Mouse (Mus musculus) bone marrow, adult 2 months (tissue): Measurements from ENCODE around the gene Pecam1. TPM values are rescaled to one million over a fixed set of nuclear protein-coding genes. Genes with fewer than 3 reads are reported as not detected.
A peak's percentile ranks its signal among the peaks of the same experiment; 100 is the strongest.
"Not testable (repeated sequence)": the region's sequence is repeated elsewhere in the genome, so short reads cannot be mapped to it uniquely, and the experiment has no call there.

ENCODE experiments used
- H3K27ac ChIP-seq: fragments of 200-500 bp; 2 replicates; pipeline ENCODE4 v1.5.1; 2012; ENCODE audit warnings: low read depth, mild to moderate bottlenecking, control low read depth, inconsistent platforms, low read length; ENCODE audit not compliant: control insufficient read depth, poor library complexity, insufficient read depth
- H3K4me1 ChIP-seq: fragments of 200-500 bp; 2 replicates; pipeline ENCODE4 v1.6.1; 2011; ENCODE audit warnings: low read length; ENCODE audit not compliant: control insufficient read depth, insufficient read depth
- H3K4me3 ChIP-seq: fragments of 200-500 bp; replicated peaks from 2 replicates; pipeline ENCODE3; 2011; ENCODE audit warnings: mild to moderate bottlenecking, low read depth, low read length, control low read depth; ENCODE audit not compliant: control insufficient read depth
- CTCF ChIP-seq: fragments of 200-500 bp; IDR thresholded peaks from 2 replicates; pipeline ENCODE4 v1.5.1; 2011; ENCODE audit warnings: low read length, control low read depth; ENCODE audit not compliant: control insufficient read depth, insufficient read depth
- POLR2A ChIP-seq: fragments of 200-500 bp; IDR thresholded peaks from 2 replicates; pipeline ENCODE4 v1.6.1; 2011; ENCODE audit warnings: low read depth, mild to moderate bottlenecking, control low read depth, low read length, borderline replicate concordance; ENCODE audit not compliant: control insufficient read depth
- WGBS: fragments of 180-500 bp; shearing (Covaris S2); methylation state at CpG from one replicate; pipeline ENCODE4 v1.1.7; 2018; 5-methylcytosine and 5-hydroxymethylcytosine counted together
- polyA plus RNA-seq: library from polyadenylated mRNA; stranded (reverse); fragments of >200 nt; gene quantifications from 2 replicates; pipeline ENCODE4 v1.2.4, GENCODE M21; 2011; ENCODE audit warnings: low replicate concordance; ENCODE audit not compliant: missing spikeins, insufficient read depth, insufficient read length

Gene Pecam1
- polyA plus RNA-seq, 1 experiment, result 33.5 TPM

GRCm38 (mm10) chr11:106622056-106622455, 128.4 kb downstream of the Pecam1 start:
- H3K27ac ChIP-seq, result peak overlapping the region; percentile 2; the same call in 1 of the 2 replicates
- H3K4me3 ChIP-seq, result no peak overlapping the region
- no peak for TF ChIP-seq CTCF
- no peak for TF ChIP-seq POLR2A
- H3K4me1 ChIP-seq, result peaks cover 14% of the 10 kb centered on the region
- 8% methylated on average over 8 of the region's 8 CpGs for WGBS

- peaks cover 12% of the 10 kb centered on the region for H3K4me1 ChIP-seq
- 53% methylated on average over 4 of the region's 4 CpGs for WGBS
- not testable (repeated sequence) for H3K27ac ChIP-seq, H3K4me3 ChIP-seq
Observed at GRCm38 (mm10) chr11:106618768-106619167, 131.7 kb downstream of the Pecam1 start.

DNA sequence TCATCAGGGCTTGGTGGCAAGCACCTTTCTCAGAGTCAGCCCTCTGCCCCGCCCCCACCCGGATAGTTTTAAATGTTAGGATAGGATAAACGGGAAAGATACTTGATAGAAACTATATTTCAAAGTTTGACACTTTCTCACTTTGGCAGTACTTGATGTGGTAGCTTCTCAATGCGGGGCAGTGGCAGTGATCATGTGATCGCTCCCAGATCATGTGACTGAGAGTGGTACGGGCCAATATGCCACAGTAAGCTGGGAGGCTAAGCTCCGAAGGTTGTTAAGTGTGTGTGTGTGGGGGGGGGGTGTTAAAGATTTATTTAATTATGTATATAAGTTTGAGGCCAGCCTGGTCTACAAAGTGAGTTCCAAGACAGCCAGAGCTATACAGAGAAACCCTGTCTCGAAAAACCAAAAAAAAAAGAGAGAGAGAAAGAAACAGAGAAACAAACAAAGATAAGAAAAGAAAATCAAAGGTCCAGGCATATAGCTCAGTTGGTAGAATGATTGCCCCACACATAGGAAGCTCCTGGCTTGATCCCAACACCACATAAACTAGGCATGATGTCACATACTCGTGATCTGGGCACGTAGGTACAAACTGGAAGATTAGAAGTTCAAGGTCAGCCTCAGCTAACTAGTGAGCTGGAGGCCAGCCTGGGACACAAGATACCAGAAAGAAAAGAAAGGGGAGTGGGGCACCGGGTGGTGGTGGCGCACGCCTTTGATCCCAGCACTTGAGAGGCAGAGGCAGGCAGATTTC, 132.4 kb downstream of the Pecam1 start:
- Histone ChIP-seq H3K27ac (no peak overlapping the region), H3K4me3 (no peak overlapping the region), H3K4me1 (peaks cover 8% of the 10 kb centered on the region)
- 67% methylated on average over 13 of the region's 13 CpGs for WGBS
- TF ChIP-seq CTCF, result no peak
- no peak for TF ChIP-seq POLR2A

DNA sequence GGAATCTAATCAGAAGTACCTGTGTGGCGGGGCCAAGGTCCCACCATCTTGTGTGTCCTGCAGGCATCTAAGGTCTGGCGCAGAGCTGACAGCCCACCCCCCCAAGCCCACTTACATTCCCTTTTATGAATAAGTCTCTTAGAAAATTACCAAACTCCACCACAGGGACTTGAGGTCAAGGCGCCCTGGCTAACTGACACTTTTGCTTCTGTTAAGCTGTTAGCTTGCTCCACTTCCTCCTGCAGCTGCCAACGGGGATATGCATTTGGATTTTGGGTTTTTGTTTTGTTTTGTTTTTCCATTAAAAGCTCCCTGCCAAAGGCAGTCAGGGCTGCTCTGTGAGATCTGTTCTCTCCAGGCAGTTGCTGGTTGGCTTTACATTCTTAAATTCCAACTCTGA, 134.9 kb downstream of the Pecam1 start:
- H3K4me1 ChIP-seq, result peaks cover 8% of the 10 kb centered on the region
- H3K27ac ChIP-seq, result no peak overlapping the region
- no peak overlapping the region for H3K4me3 ChIP-seq
- WGBS, result 24% methylated on average over 4 of the region's 4 CpGs
- TF ChIP-seq CTCF, result no peak
- TF ChIP-seq POLR2A, result no peak

DNA sequence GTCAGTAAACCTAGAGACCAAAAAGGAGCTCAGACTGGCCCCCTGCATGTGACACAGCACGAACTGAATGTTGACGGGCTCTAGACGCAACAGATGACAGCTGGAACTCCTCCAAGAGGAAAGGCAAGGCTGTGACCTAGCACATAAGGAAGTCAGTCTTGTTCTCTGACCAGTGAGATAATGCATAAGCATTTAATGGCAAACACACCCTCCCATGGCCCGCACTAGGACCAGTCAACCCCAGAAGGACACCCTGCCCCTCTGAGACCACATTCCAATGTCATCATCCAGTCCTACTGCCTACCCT, 136.1 kb downstream of the Pecam1 start:
- WGBS, result 15% methylated on average over 4 of the region's 4 CpGs
- TF ChIP-seq CTCF (no peak), POLR2A (no peak)
- H3K4me3 ChIP-seq, result no peak overlapping the region
- H3K27ac ChIP-seq, result peak overlapping the region; percentile 31; the same call in 1 of the 2 replicates
- peaks cover 5% of the 10 kb centered on the region for H3K4me1 ChIP-seq

DNA sequence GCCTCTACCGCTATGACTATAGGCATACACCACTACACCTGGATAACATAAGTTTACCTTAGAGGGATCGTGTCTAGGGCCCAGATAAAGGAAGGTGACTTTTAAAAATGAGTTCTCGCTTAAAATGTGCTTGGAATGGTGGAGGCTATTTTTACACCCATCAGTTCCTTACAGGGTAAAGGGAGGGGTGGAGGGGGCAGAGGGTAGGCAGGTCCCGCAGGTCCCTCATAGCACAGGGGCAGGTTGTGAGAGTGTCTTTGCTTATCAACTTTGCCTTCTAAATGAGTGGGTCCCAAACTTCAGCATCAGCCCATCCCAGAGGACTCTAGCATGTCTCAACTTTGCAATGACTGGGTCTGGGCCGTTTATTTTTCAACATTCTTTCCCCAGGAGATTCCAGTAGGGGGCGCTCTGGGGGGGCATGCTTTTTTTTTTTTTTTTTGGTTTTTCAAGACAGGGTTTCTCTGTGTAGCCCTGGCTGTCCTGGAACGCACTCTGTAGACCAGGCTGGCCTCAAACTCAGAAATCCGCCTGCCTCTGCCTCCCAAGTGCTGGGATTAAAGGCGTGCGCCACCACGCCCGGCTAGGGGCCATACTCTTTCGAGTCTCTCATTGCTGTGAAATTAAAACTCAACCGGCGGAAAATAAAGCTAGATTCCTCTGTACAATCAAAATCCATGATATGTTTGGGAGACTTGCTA, 136.6 kb downstream of the Pecam1 start:
- WGBS, result 30% methylated on average over 15 of the region's 15 CpGs
- TF ChIP-seq POLR2A (no peak), CTCF (no peak)
- Histone ChIP-seq H3K27ac (peak overlapping the region; percentile 31; the same call in 1 of the 2 replicates), H3K4me3 (peak overlapping the region; percentile 2), H3K4me1 (peaks cover 5% of the 10 kb centered on the region)

GRCm38 (mm10) chr11:106612961-106613637, 137.3 kb downstream of the Pecam1 start, which contains the start of gene Tex2:
Gene Tex2, minus strand, starts transcription at chr11:106613423.
- H3K27ac ChIP-seq, result peak within 1 kb of the TSS; percentile 96
- WGBS, result under 1% methylated on average over 45 of the region's 45 CpGs
- peaks cover 5% of the 10 kb centered on the region for H3K4me1 ChIP-seq
- TF ChIP-seq POLR2A, result no peak
- no peak for TF ChIP-seq CTCF
- peak within 1 kb of the TSS; percentile 83 for H3K4me3 ChIP-seq

DNA sequence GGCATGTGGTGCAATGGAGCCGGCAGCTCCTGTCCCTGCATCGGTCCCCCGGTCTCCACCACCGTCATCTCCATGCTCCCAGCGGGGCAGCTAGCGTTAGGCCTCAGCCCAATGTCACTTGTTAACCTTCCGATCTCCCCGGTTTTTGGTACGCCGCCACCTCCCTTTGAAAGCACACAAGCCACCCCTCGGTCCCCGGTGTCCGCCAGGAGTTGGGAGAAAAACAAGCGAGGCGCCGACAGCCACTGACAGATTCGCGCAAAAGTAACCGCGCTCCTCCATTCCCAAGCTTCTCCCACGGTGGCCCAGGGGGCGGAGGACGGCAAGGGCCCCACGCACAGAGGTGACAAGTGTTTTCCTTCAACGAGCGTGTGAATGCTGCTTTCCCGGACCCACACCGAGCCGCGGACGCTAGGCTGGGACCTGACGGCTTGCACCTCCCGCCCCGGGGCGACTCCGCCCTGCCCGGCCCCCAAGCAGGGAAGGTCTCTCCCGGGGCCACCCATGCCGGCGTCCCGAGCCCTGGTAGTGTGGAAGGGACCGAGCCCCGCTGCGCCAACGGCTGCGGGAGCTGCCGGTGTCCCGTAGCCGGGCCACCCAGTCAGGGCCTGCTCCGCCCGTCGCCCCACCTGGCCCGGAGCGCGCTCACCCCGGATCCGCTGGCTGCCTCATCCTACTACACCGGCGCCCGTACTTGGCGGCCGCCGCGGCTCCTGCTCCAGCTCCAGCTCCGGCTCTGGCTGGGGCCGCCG, 138.0 kb downstream of the Pecam1 start:
- TF ChIP-seq POLR2A (peak; percentile 66; the same call in 1 of the 2 replicates), CTCF (no peak)
- Histone ChIP-seq H3K4me1 (peaks cover 5% of the 10 kb centered on the region), H3K27ac (peak overlapping the region; percentile 96), H3K4me3 (peak overlapping the region; percentile 72)
- under 1% methylated on average over 67 of the region's 67 CpGs for WGBS
